Mouse (Mus musculus) cerebellum, adult 2 months (tissue): ENCODE results near the gene Higd1b. TPM values are rescaled to one million over a fixed set of nuclear protein-coding genes. Genes with fewer than 3 reads are reported as not detected.

Source experiments
- DNase-seq, 2 experiments: peaks; one replicate each; pipeline ENCODE4 v3.0.0; 2021
- H3K27ac ChIP-seq: fragments of 200-500 bp; 2 replicates; pipeline ENCODE4 v1.5.1; 2012; ENCODE audit warnings: low read length, control low read depth, inconsistent platforms; ENCODE audit not compliant: insufficient read depth
- H3K27me3 ChIP-seq: fragments of 200-500 bp; 2 replicates; pipeline ENCODE4 v1.6.1; 2012; ENCODE audit warnings: inconsistent platforms, mild to moderate bottlenecking, low read length, moderate library complexity; ENCODE audit not compliant: control insufficient read depth, insufficient read depth
- H3K4me1 ChIP-seq: fragments of 200-500 bp; 2 replicates; pipeline ENCODE4 v1.6.1; 2011; ENCODE audit warnings: low read length; ENCODE audit not compliant: control insufficient read depth, insufficient read depth
- H3K4me3 ChIP-seq: fragments of 200-500 bp; replicated peaks from 2 replicates; pipeline ENCODE3; 2011; ENCODE audit warnings: mild to moderate bottlenecking, low read depth, low read length, control low read depth; ENCODE audit not compliant: insufficient read depth
- CTCF ChIP-seq: fragments of 200-500 bp; IDR thresholded peaks from 2 replicates; pipeline ENCODE4 v1.5.1; 2011; ENCODE audit warnings: low read depth, mild to moderate bottlenecking, control low read depth, low read length, moderate library complexity, borderline replicate concordance; ENCODE audit not compliant: insufficient read depth
- POLR2A ChIP-seq: fragments of 200-500 bp; IDR thresholded peaks from 2 replicates; pipeline ENCODE4 v1.6.1; 2011; ENCODE audit warnings: low read length, control low read depth, borderline replicate concordance; ENCODE audit not compliant: insufficient read depth
- WGBS: fragments of 180-500 bp; shearing (Covaris S2); methylation state at CpG from one replicate; pipeline ENCODE4 v1.1.7; 2018; 5-methylcytosine and 5-hydroxymethylcytosine counted together
- polyA plus RNA-seq: library from polyadenylated mRNA; depleted of rRNA; stranded (reverse); fragments of >200 nt; gene quantifications from 2 replicates; pipeline ENCODE4 v1.2.3, GENCODE M21; 2012; rRNA removed

Gene Higd1b
- 6.8 and 9.6 TPM in 2 replicates for polyA plus RNA-seq

- Histone ChIP-seq H3K4me3 (no peak within 1 kb of the TSS), H3K27ac (no peak within 1 kb of the TSS), H3K27me3 (no peaks in the 10 kb centered on the region), H3K4me1 (no peaks in the 10 kb centered on the region)
- no peak for DNase-seq
- 70% methylated on average over 4 of the region's 4 CpGs for WGBS
- TF ChIP-seq CTCF (no peak), POLR2A (no peak)
These were observed at the start of gene Higd1b for GRCm38 (mm10) chr11:102835549-102835948. TSS of gene Higd1b (plus strand) at chr11:102835849.

- 86% methylated on average over 5 of the region's 5 CpGs for WGBS
- TF ChIP-seq POLR2A (no peak), CTCF (no peak)
- Histone ChIP-seq H3K27ac (no peak overlapping the region), H3K4me1 (peaks cover 8% of the 10 kb centered on the region), H3K4me3 (no peak overlapping the region), H3K27me3 (no peaks in the 10 kb centered on the region)
- no peak for DNase-seq
These were observed 47.9 kb upstream of the Higd1b start for GRCm38 (mm10) chr11:102787688-102788177.

GRCm38 (mm10) chr11:102791682-102792445 lies 43.8 kb upstream of the Higd1b start:
- no peak for TF ChIP-seq CTCF
- no peak for TF ChIP-seq POLR2A
- Histone ChIP-seq H3K27ac (no peak overlapping the region), H3K27me3 (no peaks in the 10 kb centered on the region), H3K4me1 (no peaks in the 10 kb centered on the region), H3K4me3 (no peak overlapping the region)
- WGBS: 46% methylated on average over 14 of the region's 14 CpGs
- no peak for DNase-seq

- no peak for TF ChIP-seq POLR2A
- no peak for TF ChIP-seq CTCF
- no peak overlapping the region for H3K27ac ChIP-seq
- no peak overlapping the region for H3K4me3 ChIP-seq
- no peaks in the 10 kb centered on the region for H3K27me3 ChIP-seq
- 78% methylated on average over 8 of the region's 8 CpGs for WGBS
- H3K4me1 ChIP-seq: no peaks in the 10 kb centered on the region
- DNase-seq: no peak
These were observed 41.5 kb upstream of the Higd1b start for GRCm38 (mm10) chr11:102794157-102794556.

- no peaks in the 10 kb centered on the region for H3K27me3 ChIP-seq
- H3K27ac ChIP-seq: no peak overlapping the region
- TF ChIP-seq POLR2A (no peak), CTCF (no peak)
- H3K4me3 ChIP-seq: no peak overlapping the region
- H3K4me1 ChIP-seq: no peaks in the 10 kb centered on the region
- 83% methylated on average over 5 of the region's 5 CpGs for WGBS
- DNase-seq: no peak
These were observed 32.2 kb upstream of the Higd1b start for GRCm38 (mm10) chr11:102803453-102803852.

DNA sequence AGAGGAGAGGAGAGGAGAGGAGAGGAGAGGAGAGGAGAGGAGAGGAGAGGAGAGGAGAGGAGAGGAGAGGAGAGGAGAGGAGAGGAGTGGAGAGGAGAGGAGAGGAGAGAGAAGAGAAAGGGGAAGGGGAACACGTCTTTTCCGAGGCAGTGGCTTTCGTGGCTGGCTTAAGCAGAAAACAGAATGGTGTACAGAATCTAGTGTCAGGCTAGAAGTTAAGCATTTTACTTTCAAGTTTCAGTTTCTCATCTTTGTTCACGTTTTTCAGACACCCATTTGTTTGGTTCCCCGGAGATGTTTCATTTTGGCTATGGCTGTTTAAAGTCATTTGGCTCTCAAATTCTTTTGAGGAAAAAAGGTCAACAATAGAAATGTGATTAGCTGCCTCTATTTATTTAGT lies 27.4 kb upstream of the Higd1b start:
- Histone ChIP-seq H3K27ac (no peak overlapping the region), H3K4me3 (no peak overlapping the region), H3K4me1 (no peaks in the 10 kb centered on the region), H3K27me3 (no peaks in the 10 kb centered on the region)
- 77% methylated on average over 5 of the region's 5 CpGs for WGBS
- TF ChIP-seq POLR2A (no peak), CTCF (no peak)
- DNase-seq: no peak

GRCm38 (mm10) chr11:102810721-102811485 lies 24.7 kb upstream of the Higd1b start:
- Histone ChIP-seq H3K4me3 (no peak overlapping the region), H3K4me1 (no peaks in the 10 kb centered on the region), H3K27ac (no peak overlapping the region), H3K27me3 (no peaks in the 10 kb centered on the region)
- TF ChIP-seq POLR2A: no peak
- no peak for TF ChIP-seq CTCF
- 64% methylated on average over 4 of the region's 4 CpGs for WGBS
- no peak for DNase-seq

- Histone ChIP-seq H3K4me3 (no peak overlapping the region), H3K27ac (no peak overlapping the region), H3K4me1 (no peaks in the 10 kb centered on the region), H3K27me3 (peaks cover 3% of the 10 kb centered on the region; the same call in 1 of the 2 replicates)
- DNase-seq: no peak
- no peak for TF ChIP-seq POLR2A
- TF ChIP-seq CTCF: no peak
These were observed 20.8 kb upstream of the Higd1b start for GRCm38 (mm10) chr11:102814881-102815280.
